In the genomic region with DNA sequence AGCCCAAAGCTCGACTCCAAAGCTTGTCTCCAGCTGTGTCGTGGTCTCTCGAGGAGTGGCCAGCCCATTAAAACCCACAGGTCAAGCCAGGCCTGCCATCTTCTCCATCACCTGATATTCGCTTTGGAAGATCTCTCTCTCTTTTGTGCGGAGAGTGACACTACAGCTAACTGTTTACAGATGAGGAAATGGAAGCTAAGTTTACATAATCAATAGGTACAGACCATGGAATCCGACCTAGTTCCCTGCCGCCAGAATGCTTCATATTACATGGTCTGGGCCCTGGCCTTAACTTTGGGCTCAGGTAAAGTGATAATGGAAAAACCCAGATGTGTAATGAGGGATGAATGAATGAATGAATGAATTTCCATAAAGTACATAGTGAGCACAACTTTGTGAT, we compare ENCODE assay signal across 21 mouse cellular contexts. TPM values are rescaled to one million over a fixed set of nuclear protein-coding genes. Genes with fewer than 3 reads are reported as not detected.
DNase-seq lines count a peak whose midpoint lies in the region; ATAC-seq and TF ChIP-seq lines count a peak whose summit lies in the region.
"Had no signal": no experiment of that assay in that cellular context is flagged by ENCODE, and none has a peak within 500 bp of the region (broad histone marks: within the 10 kb centered on the region; RNA-seq: fewer than 3 reads in every experiment).

No protein-coding gene starts in this region.

- peak overlapping the region; percentile 63 for H3K27ac ChIP-seq in liver, adult 2 months (replicated peaks; ENCODE audit: insufficient read depth, low read depth, low read length)
- no peak overlapping the region for H3K27ac ChIP-seq in liver, embryonic 12.5 days
- peak overlapping the region; percentile 54; the same call in 1 of the 2 replicates for H3K27ac ChIP-seq in ES-E14 (ENCODE audit: insufficient read depth, low read depth, low read length, poor library complexity, severe bottlenecking)
- H3K27ac ChIP-seq in liver, embryonic 16.5 days (ENCODE audit: low read length): peak overlapping the region; percentile 23
- no peak overlapping the region for H3K27ac ChIP-seq in hindbrain, embryonic 11.5 days (ENCODE audit: low read depth, low read length)
- H3K27ac ChIP-seq: forebrain, embryonic 15.5 days; heart, embryonic 13.5 days; hindbrain, embryonic 12.5 days had no signal

- no peak overlapping the region for H3K4me2 ChIP-seq in liver, embryonic 12.5 days
- no peak overlapping the region for H3K4me2 ChIP-seq in liver, embryonic 16.5 days (ENCODE audit: low read depth, low read length)
- no peak overlapping the region for H3K4me2 ChIP-seq in hindbrain, embryonic 11.5 days (replicated peaks; ENCODE audit: low read depth, low read length)

- ATAC-seq in liver, embryonic 12.5 days: no peak
- no peak for ATAC-seq in liver, embryonic 16.5 days (ENCODE audit: low read depth)
- ATAC-seq in hindbrain, embryonic 11.5 days (ENCODE audit: low FRiP score): no peak
- ATAC-seq: forebrain, embryonic 15.5 days; hindbrain, embryonic 16.5 days had no signal

- TF ChIP-seq POLR2A in liver, adult 2 months (IDR thresholded peaks at IDR 0.05; ENCODE audit: extremely low read depth, insufficient read depth, low read length): no peak

- peak; percentile 74 for DNase-seq in liver, adult 2 months (ENCODE audit: extremely low read depth, low read depth, low spot score)
- no peak for DNase-seq in ES-E14 (ENCODE audit: low read depth, low spot score)
- DNase-seq in urinary bladder, adult 2 months (ENCODE audit: low spot score): no peak
- DNase-seq in hindbrain, embryonic 11.5 days (ENCODE audit: low spot score): no peak
- DNase-seq: adrenal gland, postnatal 10 days; cerebellum, adult 11 months; cerebellum, adult 8-10 months; embryo, embryonic 11 days; gastrocnemius, postnatal 14 days; heart, postnatal 36 days had no signal

- TF ChIP-seq CTCF in liver, adult 2 months (IDR thresholded peaks at IDR 0.05; ENCODE audit: low read depth, low read length): no peak
- TF ChIP-seq CTCF in E14TG2a.4 (conservative IDR thresholded peaks at IDR 0.05; ENCODE audit: low read length): no peak

- H3K4me3 ChIP-seq in liver, adult 2 months (ENCODE audit: insufficient read depth, low read depth, low read length): no peak overlapping the region
- H3K4me3 ChIP-seq in liver, embryonic 12.5 days: no peak overlapping the region
- H3K4me3 ChIP-seq in E14TG2a.4 (replicated peaks; ENCODE audit: low read length) (peak overlapping the region; percentile 63), ES-E14 (ENCODE audit: insufficient read depth in 1 of 2, low read depth in 1 of 2, low read length in 2 of 2, poor library complexity in 1 of 2, severe bottlenecking in 1 of 2) (peak overlapping the region; percentile 2 to 44; a peak in 1 of 4 replicates)
- H3K4me3 ChIP-seq in liver, embryonic 16.5 days (ENCODE audit: low read depth, low read length): no peak overlapping the region
- H3K4me3 ChIP-seq in hindbrain, embryonic 11.5 days (ENCODE audit: low read depth, low read length): no peak overlapping the region

- WGBS in liver, adult 2 months: 29% methylated on average over 7 of the region's 7 CpGs
- 78% methylated on average over 7 of the region's 7 CpGs for WGBS in liver, embryonic 12.5 days (ENCODE audit: insufficient replicate concordance)
- WGBS in liver, embryonic 16.5 days (ENCODE audit: insufficient replicate concordance): 70% methylated on average over 7 of the region's 7 CpGs
- 91% methylated on average over 7 of the region's 7 CpGs for WGBS in hindbrain, embryonic 11.5 days

- in situ Hi-C loops in ES-E14 (cut with MboI; ENCODE audit: low sequenced_read_pairs in 2 of 2, unreplicated experiment in 2 of 2): no loop called here

- H3K27me3 ChIP-seq in liver, adult 2 months (ENCODE audit: control insufficient read depth, insufficient read depth, low read length): no peaks in the 10 kb centered on the region
- no peaks in the 10 kb centered on the region for H3K27me3 ChIP-seq in liver, embryonic 12.5 days (replicated peaks)
- no peaks in the 10 kb centered on the region for H3K27me3 ChIP-seq in E14TG2a.4 (ENCODE audit: insufficient read depth, low read length)
- H3K27me3 ChIP-seq in liver, embryonic 16.5 days (ENCODE audit: control insufficient read depth, insufficient read depth, low read depth, low read length): no peaks in the 10 kb centered on the region
- no peaks in the 10 kb centered on the region for H3K27me3 ChIP-seq in hindbrain, embryonic 11.5 days (ENCODE audit: control insufficient read depth, insufficient read depth, low read length)
- H3K27me3 ChIP-seq: CH12.LX; embryonic facial prominence, embryonic 12.5 days; forebrain, embryonic 15.5 days; hindbrain, embryonic 12.5 days had no signal

- H3K79me2 ChIP-seq in liver, adult 2 months (ENCODE audit: control insufficient read depth, insufficient read depth, low read length): no peaks in the 10 kb centered on the region

- H3K36me3 ChIP-seq in liver, adult 2 months (ENCODE audit: control insufficient read depth, insufficient read depth, low read length): no peaks in the 10 kb centered on the region; the same call in 1 of the 2 replicates
- peaks cover 47% of the 10 kb centered on the region for H3K36me3 ChIP-seq in liver, embryonic 12.5 days
- H3K36me3 ChIP-seq in E14TG2a.4 (ENCODE audit: insufficient read depth, low read length) (peaks cover 49% of the 10 kb centered on the region), ES-E14 (ENCODE audit: control insufficient read depth, insufficient read depth, low read length, poor library complexity, severe bottlenecking) (peaks cover 17% of the 10 kb centered on the region)
- peaks cover 12% of the 10 kb centered on the region for H3K36me3 ChIP-seq in liver, embryonic 16.5 days (ENCODE audit: control insufficient read depth, insufficient read depth)
- peaks cover 8% of the 10 kb centered on the region; the same call in 1 of the 2 replicates for H3K36me3 ChIP-seq in hindbrain, embryonic 11.5 days (ENCODE audit: control insufficient read depth, insufficient read depth, low read length)

- peaks cover 15% of the 10 kb centered on the region for H3K4me1 ChIP-seq in liver, adult 2 months (ENCODE audit: control insufficient read depth, insufficient read depth, low read length)
- H3K4me1 ChIP-seq in liver, embryonic 12.5 days: peaks cover 33% of the 10 kb centered on the region
- H3K4me1 ChIP-seq in E14TG2a.4 (replicated peaks; ENCODE audit: low read depth, low read length): peaks cover 85% of the 10 kb centered on the region
- peaks cover 9 to 12% of the 10 kb centered on the region in 2 experiments for H3K4me1 ChIP-seq in ES-E14 (ENCODE audit: control insufficient read depth in 2 of 2, insufficient read depth in 2 of 2, low read length in 2 of 2, poor library complexity in 1 of 2)
- H3K4me1 ChIP-seq in liver, embryonic 16.5 days (ENCODE audit: control insufficient read depth, low read depth, low read length): peaks cover 18% of the 10 kb centered on the region
- no peaks in the 10 kb centered on the region; the same call in 1 of the 2 replicates for H3K4me1 ChIP-seq in hindbrain, embryonic 11.5 days (replicated peaks; ENCODE audit: control insufficient read depth, insufficient read depth, low read length)

- H3K9me3 ChIP-seq in liver, embryonic 12.5 days (replicated peaks): no peaks in the 10 kb centered on the region
- H3K9me3 ChIP-seq in E14TG2a.4 (ENCODE audit: low read length): 0 out of 2 replicates have a peak, but pooled peaks cover under 1% of the 10 kb centered on the region
- no peaks in the 10 kb centered on the region for H3K9me3 ChIP-seq in ES-E14 (ENCODE audit: control insufficient read depth, insufficient read depth, low read depth, low read length)
- no peaks in the 10 kb centered on the region for H3K9me3 ChIP-seq in liver, embryonic 16.5 days (replicated peaks; ENCODE audit: control insufficient read depth, low read length)
- H3K9me3 ChIP-seq in hindbrain, embryonic 11.5 days (ENCODE audit: control insufficient read depth, low read length): no peaks in the 10 kb centered on the region
- H3K9me3 ChIP-seq: embryonic facial prominence, embryonic 12.5 days; forebrain, embryonic 15.5 days; heart, embryonic 13.5 days; hindbrain, embryonic 12.5 days had no signal

- no peak overlapping the region for H3K9ac ChIP-seq in liver, adult 2 months (ENCODE audit: low read depth, low read length)
- H3K9ac ChIP-seq in liver, embryonic 12.5 days: no peak overlapping the region
- peak overlapping the region; percentile 61; the same call in 1 of the 2 replicates for H3K9ac ChIP-seq in ES-E14 (ENCODE audit: insufficient read depth, low read depth, low read length, poor library complexity, severe bottlenecking)
- H3K9ac ChIP-seq in liver, embryonic 16.5 days (ENCODE audit: low read depth, low read length): no peak overlapping the region
- H3K9ac ChIP-seq in hindbrain, embryonic 11.5 days (ENCODE audit: low read depth, low read length): no peak overlapping the region

TF ChIP-seq in ES-E14, 5 proteins besides CTCF, POLR2A, EP300 and RAD21 (continues in another document):
- TF ChIP-seq ZC3H11A (IDR thresholded peaks at IDR 0.05; ENCODE audit: borderline replicate concordance, low read depth, low read length) (no peak), ZNF384 (IDR thresholded peaks at IDR 0.05; ENCODE audit: low read depth, low read length) (no peak)

RNA-seq across cellular contexts. Expression of gene Adprh, which starts 1.8 kb away (rescaled TPM):
- 1.9 and 2.8 TPM in 2 replicates for total RNA-seq in liver, adult 2 months (2014; rRNA removed)
- polyA plus RNA-seq in liver, adult 2 months (2012; rRNA removed): 8.0 and 8.5 TPM in 2 replicates
- polyA plus RNA-seq in liver, embryonic 12.5 days (2016; fragmentation: Nextera tagmentation; extraction: Ambion mirVana): 50.8 and 53.5 TPM in 2 replicates
- 70.2 and 121 TPM in 2 replicates for total RNA-seq in ES-E14 (2012; rRNA removed)
- 28.8 and 31.0 TPM in 2 replicates for polyA plus RNA-seq in liver, embryonic 16.5 days (2015; fragmentation: Nextera tagmentation; extraction: Ambion mirVana)
- polyA plus RNA-seq in urinary bladder, adult 2 months (2012; rRNA removed): 44.3 and 44.8 TPM in 2 replicates
- 116 and 125 TPM in 2 replicates for polyA plus RNA-seq in hindbrain, embryonic 11.5 days (2014; fragmentation: Nextera tagmentation; extraction: Ambion mirVana)

RNA-seq across cellular contexts. Expression of gene Cd80, which starts 4.7 kb away (rescaled TPM):
- total RNA-seq in liver, adult 2 months (2014; rRNA removed): 0.28 and 0.67 TPM in 2 replicates
- polyA plus RNA-seq in liver, adult 2 months (2012; rRNA removed): 0.29 TPM in 1 of 2 replicates, not detected in the other
- 0.12 and 0.19 TPM in 2 replicates for polyA plus RNA-seq in liver, embryonic 12.5 days (2016; fragmentation: Nextera tagmentation; extraction: Ambion mirVana)
- total RNA-seq in ES-E14 (2012; rRNA removed): 11.1 and 15.2 TPM in 2 replicates
- 0.21 and 0.27 TPM in 2 replicates for polyA plus RNA-seq in liver, embryonic 16.5 days (2015; fragmentation: Nextera tagmentation; extraction: Ambion mirVana)
- 1.8 and 2.4 TPM in 2 replicates for polyA plus RNA-seq in urinary bladder, adult 2 months (2012; rRNA removed)
- polyA plus RNA-seq in hindbrain, embryonic 11.5 days (2014; fragmentation: Nextera tagmentation; extraction: Ambion mirVana): 0.33 and 0.73 TPM in 2 replicates

RNA-seq across cellular contexts. Expression of gene Pla1a, which starts 17.8 kb away (rescaled TPM):
- total RNA-seq in liver, adult 2 months (2014; rRNA removed): 70.6 and 82.1 TPM in 2 replicates
- 46.9 and 55.2 TPM in 2 replicates for polyA plus RNA-seq in liver, adult 2 months (2012; rRNA removed)
- polyA plus RNA-seq in liver, embryonic 12.5 days (2016; fragmentation: Nextera tagmentation; extraction: Ambion mirVana): 3.4 TPM in 2 replicates
- 4.9 and 6.0 TPM in 2 replicates for total RNA-seq in ES-E14 (2012; rRNA removed)
- 34.8 and 40.4 TPM in 2 replicates for polyA plus RNA-seq in liver, embryonic 16.5 days (2015; fragmentation: Nextera tagmentation; extraction: Ambion mirVana)
- 12.7 and 13.8 TPM in 2 replicates for polyA plus RNA-seq in urinary bladder, adult 2 months (2012; rRNA removed)
- polyA plus RNA-seq in hindbrain, embryonic 11.5 days (2014; fragmentation: Nextera tagmentation; extraction: Ambion mirVana): 0.14 and 0.28 TPM in 2 replicates
- total RNA-seq: common myeloid progenitor, adult 5-6 weeks; MEL had no signal

Comparison
In these comparisons a context has a peak if more than half of its experiments do, and no peak if none do; other contexts are left out.
1. H3K27ac ChIP-seq: peak in liver, adult 2 months (single experiment), ES-E14 (single experiment) and liver, embryonic 16.5 days (single experiment); none in liver, embryonic 12.5 days (single experiment) and hindbrain, embryonic 11.5 days (single experiment).
2. H3K4me3 ChIP-seq: peak in E14TG2a.4 (single experiment) and ES-E14 (2 of 2); none in liver, adult 2 months (single experiment), liver, embryonic 12.5 days (single experiment), liver, embryonic 16.5 days (single experiment) and hindbrain, embryonic 11.5 days (single experiment).